Mouse (Mus musculus) mouse embryonic stem cell (cell line): ENCODE measurements around the gene Rbsn.

Experiments
- in situ Hi-C, 2 experiments: fragments of 300-500 bp; cut with MboI; formaldehyde crosslinking; loops; 1 replicate in 1 of 2; 3 replicates in 1 of 2; pipeline ENCODE4 v1.14.3; 2019 to 2020; ENCODE audit warnings: low sequenced_read_pairs in 2 of 2, low pct_unique_long_range_greater_than_20kb in 1 of 2, mixed read lengths in 1 of 2; ENCODE audit not compliant: unreplicated experiment in 1 of 2

Rbsn gene

DNA sequence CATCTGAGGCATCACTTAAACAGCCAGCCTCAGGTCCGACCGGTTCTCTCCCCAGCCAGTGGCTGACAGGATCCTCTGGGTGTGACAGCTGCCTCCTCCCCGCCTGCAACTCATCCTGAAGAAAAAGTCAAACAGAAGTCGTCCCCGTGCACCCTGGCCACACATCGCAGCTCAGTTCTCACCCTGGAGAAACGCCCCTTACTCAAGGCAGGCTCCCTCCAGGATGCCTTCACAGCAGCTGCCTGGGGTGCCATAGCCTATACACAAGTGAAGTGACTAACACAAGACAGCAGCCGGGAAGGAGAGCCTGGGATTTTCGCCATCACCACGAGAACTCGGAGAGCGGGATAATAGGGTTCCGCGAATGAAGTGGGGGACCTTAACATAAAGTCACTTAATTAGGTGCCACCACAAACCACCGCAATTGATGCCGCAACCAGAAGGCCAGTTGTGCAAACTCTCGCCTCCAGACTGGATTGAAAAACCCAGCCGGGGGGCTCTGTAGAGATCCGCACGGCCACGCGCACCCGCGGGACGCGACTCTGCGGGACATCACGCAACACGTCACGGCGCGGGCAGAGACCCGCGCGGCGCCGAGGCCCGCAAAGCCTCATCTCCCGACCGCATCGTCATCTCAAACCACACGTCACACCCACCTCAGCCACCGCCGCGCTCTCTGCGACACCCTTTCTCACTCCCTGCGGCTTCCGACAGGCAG, 511 bp downstream of the Rbsn start:
- in situ Hi-C loops, result no loop called here

DNA sequence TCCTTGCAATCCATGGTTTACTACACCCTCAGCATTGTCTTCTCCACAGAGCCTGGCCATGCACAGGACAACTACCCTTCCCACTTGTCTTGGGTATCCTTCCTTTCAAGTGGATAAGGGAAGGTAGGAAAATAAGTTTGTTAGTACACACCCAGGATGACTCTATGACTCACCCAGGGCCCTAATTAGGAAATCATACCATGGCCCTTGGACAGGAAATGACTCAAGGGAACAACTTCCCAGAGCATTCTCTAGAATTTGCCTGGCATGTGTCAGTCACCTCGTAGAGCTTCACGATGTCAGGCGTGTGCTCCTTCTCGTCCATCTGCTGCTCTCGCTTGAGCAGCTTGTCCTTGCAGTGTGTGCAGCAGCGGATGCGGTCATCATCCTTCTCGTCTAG, 15.3 kb downstream of the Rbsn start:
- in situ Hi-C loops, result no loop called here

DNA sequence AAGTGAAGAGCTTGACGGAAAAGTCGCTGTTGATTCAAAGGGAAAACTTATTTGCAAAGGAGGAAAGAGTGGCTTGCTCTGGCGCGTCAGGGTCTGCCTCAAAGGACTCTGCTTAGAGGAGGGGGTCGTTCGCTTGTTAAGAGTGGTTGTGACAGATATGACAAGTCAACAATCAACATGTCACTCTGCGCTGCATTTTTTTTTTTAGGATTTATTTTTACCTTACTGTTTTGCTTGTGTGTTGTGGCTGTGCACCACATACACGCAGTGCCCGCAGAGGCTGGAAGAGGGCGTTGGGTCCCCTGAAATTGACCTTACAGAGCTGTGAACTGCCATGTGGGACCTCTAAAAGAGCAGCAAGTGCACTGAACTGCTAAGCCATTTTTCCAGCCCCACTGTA, 30.5 kb downstream of the Rbsn start:
- in situ Hi-C loops, result no loop called here

DNA sequence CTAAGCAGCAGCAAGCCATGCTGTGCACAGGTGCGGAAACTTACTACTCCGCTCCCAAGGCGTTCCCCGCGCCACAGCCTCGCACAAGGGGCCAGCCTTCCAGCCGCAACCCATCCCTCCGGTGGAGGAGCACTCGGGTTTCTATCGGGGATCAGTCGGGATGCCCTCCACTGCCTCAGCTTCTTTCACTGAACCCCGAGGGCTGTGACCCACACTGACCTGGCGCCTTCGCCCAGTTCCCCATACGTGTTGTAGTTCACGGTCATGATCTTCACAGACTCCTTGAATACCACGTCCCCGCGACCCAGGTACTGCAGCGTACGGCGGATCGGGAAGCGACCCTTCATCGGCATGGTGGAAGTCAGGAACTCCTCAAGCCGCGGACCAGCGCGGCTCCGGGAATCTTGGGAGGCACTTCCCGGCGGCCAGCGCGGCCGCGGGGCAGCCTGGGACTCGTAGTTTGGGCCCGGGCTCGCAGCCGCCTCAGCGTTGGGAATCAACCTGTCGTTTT, 31.0 kb downstream of the Rbsn start, which contains the start of gene Mrps25:
Gene Mrps25 (minus strand): TSS at position 413 of the 511 bp plus-strand sequence.
- in situ Hi-C loops, result no loop called here

GRCm38 (mm10) chr6:92176450-92176849, 38.3 kb downstream of the Rbsn start:
- in situ Hi-C loops, result no loop called here

GRCm38 (mm10) chr6:92162724-92163123, 52.0 kb downstream of the Rbsn start:
- in situ Hi-C loops, result no loop called here

GRCm38 (mm10) chr6:92158801-92159200, 55.9 kb downstream of the Rbsn start:
- in situ Hi-C loops, result no loop called here

DNA sequence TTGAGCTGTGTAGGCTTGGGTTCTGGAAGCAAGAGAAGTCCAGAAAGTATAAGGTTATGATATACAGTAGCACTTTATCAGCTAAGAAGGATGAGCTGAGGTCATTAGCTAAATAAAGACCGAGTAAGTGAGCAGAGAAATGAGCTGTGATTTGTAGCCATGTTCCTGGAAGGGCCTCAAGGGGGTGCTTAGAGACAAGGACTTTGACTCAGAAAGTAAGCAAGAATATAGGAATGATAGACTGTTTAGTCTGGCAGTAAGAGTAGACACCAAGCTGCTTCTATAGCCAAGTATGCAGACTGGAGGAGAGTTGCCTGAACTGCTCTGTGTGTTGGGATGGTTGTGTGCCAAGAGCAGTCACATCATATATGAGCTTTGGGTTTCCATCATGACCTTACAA, 61.0 kb downstream of the Rbsn start:
- in situ Hi-C loops, result no loop called here

DNA sequence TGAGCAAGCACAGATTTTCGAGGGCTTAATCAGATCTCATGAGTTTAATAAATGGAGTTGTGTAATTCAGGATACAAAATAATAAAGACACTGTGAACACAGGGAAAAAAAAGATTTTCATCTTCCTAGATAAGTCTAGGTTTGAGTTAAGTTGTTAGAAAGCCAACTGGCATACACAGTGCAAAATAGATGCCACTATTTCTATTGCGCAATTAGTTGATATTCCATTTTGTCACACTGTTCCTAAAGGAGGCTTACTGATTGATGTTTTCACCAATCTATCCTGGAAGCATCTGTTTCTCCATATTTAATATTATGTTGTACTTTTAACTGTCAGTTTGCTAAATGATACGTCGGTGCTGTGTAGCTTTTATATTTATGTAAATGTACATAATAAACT, 68.8 kb downstream of the Rbsn start:
- in situ Hi-C loops, result no loop called here
